Mouse (Mus musculus) inflammation-experienced regulatory T-cells, adult 6 months (primary cell): ENCODE results near the gene Nt5c2. TPM values are rescaled to one million over a fixed set of nuclear protein-coding genes. Genes with fewer than 3 reads are reported as not detected.

Experiments used
- ATAC-seq: one replicate; pipeline ENCODE4 v1.8.0; 2017
- polyA plus RNA-seq, 3 experiments: library from polyadenylated mRNA; unstranded; fragments of 100-300 nt; shearing (Covaris generic); gene quantifications; one replicate each; pipeline ENCODE4 v1.2.1; 2017

Nt5c2 gene
- polyA plus RNA-seq, 3 experiments from 2014 or later: 22.1 to 37.3 (median 31.6) TPM

DNA sequence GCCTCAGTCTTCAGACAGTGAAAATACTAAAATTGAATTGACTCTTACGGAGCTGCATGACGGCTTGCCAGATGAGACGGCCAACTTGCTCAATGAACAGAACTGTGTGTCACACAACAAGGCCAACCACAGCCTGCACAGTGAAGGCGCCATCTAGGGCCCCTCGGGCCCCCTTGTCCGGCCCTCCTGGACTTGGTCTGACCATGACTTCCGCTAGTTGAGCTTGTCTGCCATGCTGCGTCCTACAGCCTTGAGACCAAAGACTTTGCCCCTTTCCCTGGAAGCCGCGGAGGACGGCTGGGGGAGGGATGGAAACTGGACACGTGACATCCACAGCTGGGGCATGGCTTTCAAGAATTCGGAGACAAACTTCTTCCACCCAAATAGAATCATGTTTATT, 137.1 kb downstream of the Nt5c2 start:
- ATAC-seq: no peak

DNA sequence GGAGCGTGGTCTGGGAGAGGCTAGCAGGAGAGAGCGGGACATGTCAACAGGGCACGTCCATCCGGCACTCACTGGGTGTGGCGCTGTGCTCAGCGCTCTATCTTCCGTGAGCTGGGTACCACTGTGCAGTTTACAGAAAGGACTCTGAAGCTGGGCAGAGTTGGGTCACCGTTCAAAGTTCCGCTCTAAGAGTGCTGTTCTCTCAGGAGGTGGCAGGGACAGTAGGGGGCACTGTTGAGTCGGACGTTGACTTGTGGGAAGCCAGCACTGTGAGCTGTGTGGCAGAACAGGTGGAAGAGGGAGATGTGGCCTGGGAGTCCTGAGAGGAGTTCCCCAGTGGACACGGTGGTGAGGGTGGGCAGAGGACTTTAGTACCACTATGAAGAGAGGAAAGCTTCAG, 139.2 kb downstream of the Nt5c2 start:
- ATAC-seq: peak; percentile 54

DNA sequence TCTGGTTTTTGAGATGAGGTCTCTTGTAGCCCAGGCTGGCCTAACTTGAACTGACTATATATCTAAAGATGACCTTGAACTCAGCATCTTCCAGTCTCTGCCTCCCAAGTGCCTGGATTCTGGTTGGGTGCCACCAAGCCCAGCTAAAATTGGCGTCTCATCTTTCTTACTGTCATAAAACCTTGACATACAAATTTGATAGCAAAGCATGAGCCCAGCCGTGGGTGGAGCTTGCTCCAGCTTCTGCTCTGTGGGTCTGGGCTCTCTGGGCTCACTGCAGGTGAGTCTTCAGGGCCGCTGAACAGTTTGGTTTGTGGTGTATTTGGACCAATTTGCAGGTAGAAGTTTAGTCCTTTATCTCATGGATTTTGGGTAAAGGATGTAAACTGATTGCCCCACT, 141.0 kb downstream of the Nt5c2 start:
- no peak for ATAC-seq

DNA sequence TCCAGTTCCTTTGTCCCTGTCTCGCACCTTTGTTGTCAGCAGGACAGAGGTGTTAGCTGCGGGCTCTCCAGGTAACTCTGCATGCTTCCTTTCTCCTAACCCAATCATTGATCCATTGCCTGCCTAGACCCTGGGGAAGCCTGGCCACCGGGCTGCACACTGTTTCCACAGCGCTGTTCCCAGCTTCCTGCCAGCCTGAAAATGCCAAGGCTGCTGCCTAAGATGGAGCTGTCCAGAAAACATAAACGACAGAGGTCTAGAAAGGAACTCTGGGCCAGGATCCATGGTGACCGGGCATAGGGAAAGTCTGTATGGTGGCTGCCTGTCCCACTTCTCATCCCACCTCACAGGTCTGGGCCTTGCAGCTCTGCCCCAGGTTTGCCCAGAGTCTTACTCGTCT, 143.3 kb downstream of the Nt5c2 start:
- ATAC-seq: no peak

- no peak for ATAC-seq
Observed at GRCm38 (mm10) chr19:46871096-46871495, 143.9 kb downstream of the Nt5c2 start.

DNA sequence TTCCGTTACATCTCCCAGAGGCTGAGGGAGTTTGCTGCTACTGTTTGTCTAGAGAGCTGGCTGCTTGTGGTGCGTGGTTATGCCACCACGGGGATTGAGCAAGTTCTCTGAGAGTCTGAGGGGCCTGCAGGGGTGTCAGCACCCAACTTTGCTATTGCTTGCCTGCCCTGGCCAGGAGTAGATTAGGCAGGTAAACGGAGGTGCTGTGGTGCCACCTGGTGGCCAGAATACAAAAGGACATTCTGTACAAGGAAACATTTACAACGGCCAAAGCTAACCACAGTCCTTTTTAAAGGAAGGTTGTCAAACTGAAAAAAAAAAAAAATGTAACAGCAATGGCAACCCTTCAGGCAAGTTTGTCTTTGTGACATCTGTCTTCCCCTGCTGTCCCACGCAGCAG, 145.4 kb downstream of the Nt5c2 start:
- peak; percentile 85 for ATAC-seq

GRCm38 (mm10) chr19:46869049-46869448, 145.9 kb downstream of the Nt5c2 start:
- peak; percentile 68 for ATAC-seq

- ATAC-seq: no peak
Observed at GRCm38 (mm10) chr19:46865381-46865780, 149.6 kb downstream of the Nt5c2 start.

DNA sequence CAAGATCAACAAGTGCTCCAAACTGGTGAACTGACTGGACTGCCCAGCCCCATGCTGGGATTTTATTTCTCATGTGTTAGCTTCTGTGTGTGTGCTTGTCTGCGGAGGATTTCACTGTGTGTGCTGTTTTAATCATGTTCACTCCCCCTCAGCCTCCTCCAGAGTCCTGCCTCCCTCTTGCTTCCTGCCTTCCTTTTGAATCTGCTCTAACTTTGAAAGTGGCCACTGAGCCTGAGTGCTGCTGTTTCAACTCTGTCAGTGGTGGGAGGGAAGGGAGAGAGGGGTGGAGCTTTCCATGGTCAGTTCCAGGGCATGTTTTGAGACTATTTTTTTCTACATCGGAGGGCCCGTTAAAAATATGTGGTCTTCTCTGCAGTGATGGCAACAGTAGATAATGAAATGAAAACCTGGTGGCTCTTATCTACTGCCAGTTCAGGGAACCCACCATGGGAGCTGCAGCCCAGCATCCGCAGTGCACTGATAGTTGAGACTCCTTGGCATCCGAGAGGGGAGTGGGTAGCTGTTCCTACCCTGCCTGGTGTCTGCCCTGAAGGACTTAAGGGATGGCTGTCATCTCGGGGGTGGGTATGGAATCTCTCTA, 150.1 kb downstream of the Nt5c2 start:
- no peak for ATAC-seq

- ATAC-seq: no peak
Observed at GRCm38 (mm10) chr19:46864079-46864478, 150.9 kb downstream of the Nt5c2 start.

- no peak for ATAC-seq
Observed at GRCm38 (mm10) chr19:46863236-46863927, 151.6 kb downstream of the Nt5c2 start.

DNA sequence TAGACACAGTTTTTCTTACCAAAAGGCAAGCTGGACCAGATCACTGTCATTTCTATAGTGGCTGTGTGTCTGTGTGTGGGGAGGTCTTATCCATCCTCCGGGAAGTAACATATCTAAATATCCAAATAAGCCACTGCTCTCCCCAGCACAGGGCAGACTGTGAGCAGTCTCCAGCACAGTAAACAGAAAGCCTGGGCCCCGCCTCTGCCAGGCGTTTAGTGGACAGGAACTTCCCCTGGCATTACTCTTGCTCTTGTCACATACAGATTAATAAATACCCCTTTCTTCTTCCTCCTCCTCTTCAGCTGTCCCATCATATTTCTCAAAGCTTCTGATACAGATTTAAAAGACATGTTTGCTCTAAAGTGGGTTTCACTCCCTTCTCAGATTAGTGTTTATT, 152.4 kb downstream of the Nt5c2 start:
- no peak for ATAC-seq

- ATAC-seq: no peak
Observed at GRCm38 (mm10) chr19:46858200-46858599, 156.8 kb downstream of the Nt5c2 start.

DNA sequence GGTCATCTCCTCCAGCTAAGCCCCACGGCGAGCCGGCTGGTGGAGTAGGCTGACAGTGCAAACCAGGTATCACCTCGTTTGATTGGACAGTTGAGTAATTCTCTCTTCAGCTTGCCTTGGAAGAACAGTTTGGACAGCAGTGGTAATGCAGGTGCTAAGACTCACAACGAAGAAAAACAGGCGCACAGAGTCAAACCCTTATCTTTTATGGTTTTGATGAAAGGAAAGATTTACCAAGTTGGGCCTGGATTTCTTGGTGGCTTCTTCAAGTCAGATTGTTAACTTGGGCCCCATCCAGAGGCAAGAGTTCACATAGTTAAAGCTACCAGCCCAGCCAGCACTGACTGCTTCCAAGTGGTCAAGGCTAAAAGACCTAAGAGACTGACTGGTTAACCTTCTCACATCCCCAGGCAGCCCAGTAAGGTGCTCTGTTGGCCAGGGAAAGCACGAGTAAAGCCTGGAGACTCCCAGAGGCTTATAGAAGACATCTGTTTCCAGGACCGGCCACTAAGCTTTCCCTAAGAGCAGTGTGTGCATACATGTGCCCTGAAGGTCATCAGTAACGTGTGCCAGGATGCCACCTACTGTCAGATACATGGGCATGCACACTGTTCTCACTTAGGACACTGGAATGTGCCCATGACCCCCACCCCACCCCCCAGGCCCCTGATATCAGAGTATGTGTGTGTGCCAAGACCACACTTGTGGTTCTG, 157.5 kb downstream of the Nt5c2 start:
- no peak for ATAC-seq

GRCm38 (mm10) chr19:46856780-46857179, 158.2 kb downstream of the Nt5c2 start:
- no peak for ATAC-seq

- ATAC-seq: no peak
Observed at GRCm38 (mm10) chr19:46856232-46856631, 158.7 kb downstream of the Nt5c2 start.

DNA sequence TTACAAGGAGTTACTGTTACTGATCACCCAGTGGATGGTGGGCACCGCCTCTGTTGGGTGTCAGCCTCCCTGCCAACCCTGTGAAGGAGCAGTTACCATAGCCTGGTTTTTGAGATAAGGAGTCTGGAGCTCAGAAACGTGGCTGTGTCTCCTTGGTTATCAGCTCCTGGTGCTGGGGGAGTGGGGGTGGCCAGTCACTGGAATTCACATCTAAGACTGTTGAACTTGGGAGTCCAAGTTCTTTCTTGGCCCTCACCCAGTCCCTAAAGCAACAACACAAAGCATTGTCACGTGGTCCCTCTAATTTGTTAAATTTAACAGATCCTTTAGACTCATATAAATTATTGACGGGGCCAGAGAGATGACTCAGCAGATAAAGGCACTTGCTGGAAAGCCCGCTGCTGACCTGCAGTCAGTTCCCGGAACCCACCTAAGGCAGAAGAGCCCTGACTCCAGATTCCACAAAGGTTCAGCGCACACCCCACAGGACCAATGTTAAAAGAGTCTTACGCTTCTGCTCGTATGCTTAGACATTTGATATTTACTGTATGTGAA, 165.4 kb downstream of the Nt5c2 start:
- ATAC-seq: no peak

DNA sequence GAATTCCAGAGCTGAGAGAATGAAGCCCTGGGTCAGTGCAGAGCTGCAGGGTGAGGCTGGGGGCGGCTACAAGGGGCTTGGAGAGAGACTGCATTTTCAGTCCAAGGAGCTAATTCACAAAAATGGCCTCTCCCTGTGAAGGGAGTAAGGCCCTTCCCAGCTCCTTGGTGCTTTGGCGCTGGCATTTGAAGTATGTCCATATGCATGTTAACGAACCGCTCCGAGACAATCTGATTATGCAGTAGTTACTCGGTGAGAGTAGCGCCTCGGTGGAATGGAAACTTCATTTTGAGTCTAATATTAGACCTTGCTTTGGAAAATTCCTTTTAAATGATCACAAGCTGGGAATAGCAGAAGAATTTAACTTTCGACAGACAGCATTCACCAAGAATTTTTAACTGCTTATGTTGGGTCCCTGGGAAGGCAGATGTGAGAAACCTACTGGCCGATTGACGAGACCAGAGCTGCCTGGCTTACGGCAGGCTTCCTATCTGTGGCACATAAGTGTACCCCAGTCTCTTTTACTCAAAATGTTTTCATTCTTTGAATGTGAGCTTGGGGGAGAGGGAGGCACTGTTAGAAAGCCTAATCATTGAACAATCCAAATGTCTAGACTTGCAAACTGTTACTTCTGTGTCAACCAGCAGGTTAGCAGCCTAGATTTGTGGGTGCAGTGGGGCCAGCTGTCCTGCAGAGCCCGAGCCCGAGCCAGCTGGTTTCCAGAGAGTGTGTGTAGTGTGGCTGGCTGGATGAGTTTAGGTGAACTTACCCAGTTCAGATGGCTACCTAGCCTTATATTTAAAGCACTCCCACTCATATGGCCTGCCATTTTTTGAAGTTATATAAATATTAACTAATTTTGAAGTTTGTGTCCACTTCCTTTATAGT, 166.3 kb downstream of the Nt5c2 start:
- no peak for ATAC-seq

GRCm38 (mm10) chr19:46846459-46846858, 168.5 kb downstream of the Nt5c2 start:
- no peak for ATAC-seq

- ATAC-seq: no peak
Observed at GRCm38 (mm10) chr19:46846056-46846455, 168.9 kb downstream of the Nt5c2 start.

GRCm38 (mm10) chr19:46843030-46843429, 171.9 kb downstream of the Nt5c2 start:
- no peak for ATAC-seq

DNA sequence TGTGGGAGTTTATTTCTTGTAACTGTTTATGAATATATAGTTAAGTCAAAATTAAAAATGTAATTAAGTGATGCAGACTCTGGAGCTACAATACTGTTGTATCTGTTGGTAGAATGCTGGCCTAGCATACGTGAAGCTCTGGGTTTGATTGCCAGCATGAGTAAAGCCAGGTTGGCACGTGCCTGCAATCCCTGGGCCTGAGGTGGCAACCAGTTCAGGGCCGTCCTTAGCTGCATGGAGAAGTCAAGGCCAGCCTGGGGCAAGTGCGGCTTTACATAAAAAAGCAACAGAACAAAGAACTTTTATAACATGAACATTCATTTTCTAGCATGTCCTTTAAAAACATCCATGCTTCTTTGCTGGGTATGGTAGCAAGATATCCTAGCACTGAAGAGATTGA, 173.9 kb downstream of the Nt5c2 start:
- ATAC-seq: no peak
